Mouse (Mus musculus): ENCODE data around the gene Zbtb21. TPM values are rescaled to one million over a fixed set of nuclear protein-coding genes. Genes with fewer than 3 reads are reported as not detected.
"Not testable (repeated sequence)": the region's sequence is repeated elsewhere in the genome, so short reads cannot be mapped to it uniquely, and the experiment has no call there.

The Zbtb21 gene
- 15.9 and 16.2 TPM in 2 replicates for polyA plus RNA-seq (2014; fragmentation: Nextera tagmentation; extraction: Ambion mirVana)

DNA sequence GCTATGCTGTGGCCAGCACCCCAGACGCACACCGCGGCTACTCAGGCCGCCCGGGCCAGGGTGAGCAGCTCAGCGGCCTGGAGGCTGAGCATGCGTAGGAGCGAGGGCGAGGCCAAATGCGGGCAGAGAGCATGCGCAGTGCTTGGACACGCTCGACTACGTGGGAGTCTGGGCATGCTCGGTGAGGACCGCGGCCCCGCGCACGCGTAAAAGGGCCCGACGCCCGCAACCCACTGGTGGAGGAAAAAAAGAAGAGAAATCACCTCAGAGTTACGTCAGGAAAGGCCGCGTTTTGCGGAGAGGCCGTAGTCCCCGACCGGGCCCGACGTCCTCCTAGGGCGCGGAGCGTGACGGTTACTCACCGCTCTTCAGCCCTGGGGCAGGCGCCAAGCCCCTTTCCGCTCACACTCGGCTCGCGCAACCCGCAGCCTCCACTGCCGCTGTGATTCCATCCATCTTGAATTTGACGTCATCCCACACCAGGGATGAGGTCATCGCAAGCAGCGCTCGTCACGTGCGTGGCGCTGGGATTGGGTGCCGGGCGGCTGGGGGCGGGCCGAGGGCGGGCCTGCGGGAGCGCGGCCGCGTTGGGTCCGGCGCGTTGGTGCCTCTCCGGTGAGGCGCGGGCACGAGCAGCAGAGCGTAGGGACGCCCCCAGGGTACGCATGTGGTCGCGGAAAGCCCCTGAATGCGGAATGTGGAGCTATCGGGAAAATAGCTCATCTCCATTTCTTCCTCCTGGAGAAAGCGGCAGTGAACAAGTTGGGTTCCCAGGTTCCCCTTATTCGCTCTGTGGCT, at the start of gene Zbtb21, which contains the start of gene C2cd2:
Zbtb21 (minus strand) TSS at position 472 of the 798 bp plus-strand sequence.
C2cd2 (minus strand) TSS at position 448 of the 798 bp plus-strand sequence.
- WGBS: under 1% methylated on average over 77 of the region's 78 CpGs
- ATAC-seq (ENCODE audit: insufficient number of reproducible peaks, low FRiP score, low TSS enrichment, low read depth): peak; percentile 99

DNA sequence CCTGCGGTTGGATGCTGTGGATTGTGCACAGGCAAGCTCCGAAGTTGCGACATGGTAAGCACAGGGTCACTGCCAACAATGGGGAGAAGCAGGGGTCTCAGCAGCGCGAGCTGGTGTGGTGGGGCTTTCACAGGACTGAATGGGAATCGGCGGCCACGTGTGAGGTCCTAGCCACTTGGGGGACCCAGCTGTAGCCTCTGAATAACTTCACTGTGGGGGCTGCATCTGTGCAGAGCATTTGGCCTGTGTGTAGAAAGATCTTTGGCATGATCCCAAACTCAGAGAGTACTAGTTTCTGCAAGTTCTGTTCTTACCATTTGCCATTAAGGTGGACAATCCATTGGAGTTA, 34.9 kb upstream of the Zbtb21 start:
- not testable (repeated sequence) for H3K27ac ChIP-seq (replicated peaks; ENCODE audit: low read depth, low read length); H3K27me3 ChIP-seq (ENCODE audit: control insufficient read depth, insufficient read depth, low read length); ATAC-seq (ENCODE audit: insufficient number of reproducible peaks, low FRiP score, low TSS enrichment, low read depth); H3K9me3 ChIP-seq (ENCODE audit: control insufficient read depth, low read length); H3K36me3 ChIP-seq (ENCODE audit: control insufficient read depth, insufficient read depth, low read length); H3K4me1 ChIP-seq (ENCODE audit: control insufficient read depth, insufficient read depth, low read length)
- peak overlapping the region; percentile 55 for H3K4me2 ChIP-seq (ENCODE audit: low read depth, severe bottlenecking)
- peak overlapping the region; percentile 47 for H3K9ac ChIP-seq (ENCODE audit: low read length)
- WGBS: 0% methylated on average over 8 of the region's 8 CpGs
- H3K4me3 ChIP-seq (ENCODE audit: low read depth, low read length): peak overlapping the region; percentile 44
- peak; percentile 30 for DNase-seq (ENCODE audit: low spot score)

More for the DNA sequence above, at the start of gene Zbtb21, which contains the start of gene C2cd2:
- H3K9ac ChIP-seq (ENCODE audit: low read length): peak within 1 kb of the TSS; percentile 83
- H3K27me3 ChIP-seq (ENCODE audit: control insufficient read depth, insufficient read depth, low read length): no peaks in the 10 kb centered on the region
- no peaks in the 10 kb centered on the region for H3K36me3 ChIP-seq (ENCODE audit: control insufficient read depth, insufficient read depth, low read length)
- H3K27ac ChIP-seq (replicated peaks; ENCODE audit: low read depth, low read length): peak within 1 kb of the TSS; percentile 89
- no peaks in the 10 kb centered on the region for H3K9me3 ChIP-seq (ENCODE audit: control insufficient read depth, low read length)
- H3K4me1 ChIP-seq (ENCODE audit: control insufficient read depth, insufficient read depth, low read length): 0 out of 2 replicates have a peak, but pooled peaks cover 5% of the 10 kb centered on the region
- H3K4me3 ChIP-seq (ENCODE audit: low read depth, low read length): peak within 1 kb of the TSS; percentile 73
- DNase-seq (ENCODE audit: low spot score): peak; percentile 95
- H3K4me2 ChIP-seq (ENCODE audit: low read depth, severe bottlenecking): peak within 1 kb of the TSS; percentile 91

DNA sequence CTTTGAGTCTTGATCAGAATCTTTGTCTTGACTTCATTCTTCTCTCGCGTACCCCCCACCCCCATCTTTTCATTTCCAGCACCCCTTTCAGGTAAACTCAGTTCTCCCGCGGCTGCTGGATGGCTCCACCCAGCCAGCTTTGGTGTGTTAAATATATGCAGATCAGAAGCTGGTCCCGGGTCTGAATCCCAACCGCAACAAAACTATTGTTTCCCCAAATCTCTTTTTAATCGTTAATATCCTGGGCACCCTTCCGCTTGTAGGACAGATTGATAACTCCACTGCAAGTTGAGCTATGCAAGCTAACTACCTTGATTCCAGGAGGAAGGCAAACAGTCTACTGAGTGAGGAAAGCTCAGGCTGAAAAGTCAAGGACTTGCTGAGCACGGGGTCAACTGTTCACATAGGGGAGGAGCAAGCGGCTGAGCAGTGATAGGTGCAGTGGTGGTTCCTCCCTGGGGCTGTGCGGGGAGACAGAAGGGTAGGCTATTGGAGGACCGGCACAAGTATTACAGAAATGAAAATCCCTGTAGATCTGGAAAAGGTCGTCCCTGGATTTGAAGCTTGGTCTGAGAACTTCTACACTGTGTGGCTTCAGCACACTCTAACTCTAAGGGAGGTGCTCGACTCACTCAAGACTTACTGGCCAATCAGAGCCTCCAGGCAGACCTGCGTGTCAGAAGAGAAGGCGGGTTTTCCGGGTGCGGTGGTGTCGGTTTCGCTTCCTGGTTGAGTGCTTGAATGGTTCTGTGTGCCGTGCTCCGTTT, 34.4 kb upstream of the Zbtb21 start, which contains the start of gene B230307C23Rik:
B230307C23Rik (plus strand) TSS at position 700 of the 767 bp plus-strand sequence.
- DNase-seq (ENCODE audit: low spot score) (peak; percentile 84), ATAC-seq (ENCODE audit: insufficient number of reproducible peaks, low FRiP score, low TSS enrichment, low read depth) (peak; percentile 98)
- peaks cover 2% of the 10 kb centered on the region; the same call in 1 of the 2 replicates for H3K36me3 ChIP-seq (ENCODE audit: control insufficient read depth, insufficient read depth, low read length)
- WGBS: 3% methylated on average over 22 of the region's 22 CpGs
- H3K9ac ChIP-seq (ENCODE audit: low read length): peak within 1 kb of the TSS; percentile 47
- H3K27me3 ChIP-seq (ENCODE audit: control insufficient read depth, insufficient read depth, low read length): no peaks in the 10 kb centered on the region
- H3K27ac ChIP-seq (replicated peaks; ENCODE audit: low read depth, low read length): no peak within 1 kb of the TSS
- H3K9me3 ChIP-seq (ENCODE audit: control insufficient read depth, low read length): no peaks in the 10 kb centered on the region
- peak within 1 kb of the TSS; percentile 55 for H3K4me2 ChIP-seq (ENCODE audit: low read depth, severe bottlenecking)
- 0 out of 2 replicates have a peak, but pooled peaks cover 4% of the 10 kb centered on the region for H3K4me1 ChIP-seq (ENCODE audit: control insufficient read depth, insufficient read depth, low read length)
- peak within 1 kb of the TSS; percentile 44 for H3K4me3 ChIP-seq (ENCODE audit: low read depth, low read length)

DNA sequence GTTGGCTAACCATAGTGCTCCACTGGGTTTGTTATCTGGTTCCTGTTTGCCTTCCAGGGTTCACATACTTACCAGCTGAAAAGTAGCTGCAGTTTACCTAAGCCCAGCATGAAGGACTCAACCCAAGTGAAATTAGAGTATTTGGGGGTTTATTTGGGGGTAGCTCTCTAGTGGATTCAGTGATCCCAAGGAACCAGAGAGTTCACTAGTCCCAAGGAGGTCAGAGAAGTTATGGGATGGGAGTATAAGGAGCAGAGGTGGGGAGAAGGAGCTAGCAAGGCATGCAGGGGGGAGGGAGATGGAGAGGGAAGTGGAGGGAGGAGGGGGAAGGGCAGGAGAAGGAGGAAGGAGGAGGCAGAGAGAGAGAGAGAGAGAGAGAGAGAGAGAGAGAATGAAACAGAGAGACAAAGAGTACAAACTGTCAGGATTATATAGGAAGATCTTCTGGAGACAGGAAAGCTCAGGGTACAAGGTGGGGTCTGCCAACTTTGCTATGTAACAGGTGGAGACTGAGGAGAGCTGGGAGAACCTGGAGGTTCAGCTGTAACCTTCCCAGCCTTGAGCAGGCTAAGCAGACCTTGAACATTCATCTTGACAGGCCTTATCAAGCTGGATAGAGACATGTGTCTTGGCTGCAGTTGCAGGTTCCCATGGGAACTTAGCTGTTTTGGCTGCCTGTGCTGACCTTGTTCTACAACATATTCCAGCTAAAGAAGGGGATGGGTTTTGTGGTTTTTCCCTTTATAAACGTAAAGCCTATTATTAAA, 33.6 kb upstream of the Zbtb21 start:
- ATAC-seq (ENCODE audit: insufficient number of reproducible peaks, low FRiP score, low TSS enrichment, low read depth) (no peak), DNase-seq (ENCODE audit: low spot score) (no peak)
- Histone ChIP-seq H3K4me1 (ENCODE audit: control insufficient read depth, insufficient read depth, low read length) (0 out of 2 replicates have a peak, but pooled peaks cover 4% of the 10 kb centered on the region), H3K27me3 (ENCODE audit: control insufficient read depth, insufficient read depth, low read length) (no peaks in the 10 kb centered on the region), H3K9me3 (ENCODE audit: control insufficient read depth, low read length) (no peaks in the 10 kb centered on the region), H3K9ac (ENCODE audit: low read length) (no peak overlapping the region), H3K4me2 (ENCODE audit: low read depth, severe bottlenecking) (peak overlapping the region; percentile 55; the same call in 1 of the 2 replicates), H3K27ac (replicated peaks; ENCODE audit: low read depth, low read length) (no peak overlapping the region), H3K36me3 (ENCODE audit: control insufficient read depth, insufficient read depth, low read length) (peaks cover 2% of the 10 kb centered on the region; the same call in 1 of the 2 replicates), H3K4me3 (ENCODE audit: low read depth, low read length) (peak overlapping the region; percentile 44; the same call in 1 of the 2 replicates)
- WGBS: 25% methylated on average over 1 of the region's 1 CpGs

DNA sequence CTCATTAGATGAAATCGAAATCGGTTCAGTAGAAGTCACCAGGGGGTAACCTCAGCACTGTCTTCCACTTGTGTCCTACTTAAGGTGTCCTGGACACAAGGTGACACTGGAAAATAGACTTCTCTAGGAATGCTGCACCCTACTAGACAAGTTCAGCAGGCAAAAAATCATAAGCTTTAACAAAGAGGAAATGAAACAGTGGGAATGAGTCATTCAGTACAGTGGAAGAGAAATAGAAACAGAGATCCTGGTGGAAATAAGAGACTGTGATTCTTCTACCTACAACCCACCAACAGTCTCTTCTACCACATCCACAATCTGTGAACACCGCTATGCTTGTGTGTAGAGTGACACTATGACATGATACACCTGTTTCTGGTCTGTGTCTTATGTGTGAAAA, 30.1 kb upstream of the Zbtb21 start:
- ATAC-seq (ENCODE audit: insufficient number of reproducible peaks, low FRiP score, low TSS enrichment, low read depth); H3K36me3 ChIP-seq (ENCODE audit: control insufficient read depth, insufficient read depth, low read length); H3K4me1 ChIP-seq (ENCODE audit: control insufficient read depth, insufficient read depth, low read length); H3K9ac ChIP-seq (ENCODE audit: low read length); H3K27ac ChIP-seq (replicated peaks; ENCODE audit: low read depth, low read length); DNase-seq (ENCODE audit: low spot score); H3K4me3 ChIP-seq (ENCODE audit: low read depth, low read length); H3K27me3 ChIP-seq (ENCODE audit: control insufficient read depth, insufficient read depth, low read length); H3K4me2 ChIP-seq (ENCODE audit: low read depth, severe bottlenecking); H3K9me3 ChIP-seq (ENCODE audit: control insufficient read depth, low read length): not testable (repeated sequence)
- 77% methylated on average over 3 of the region's 3 CpGs for WGBS

DNA sequence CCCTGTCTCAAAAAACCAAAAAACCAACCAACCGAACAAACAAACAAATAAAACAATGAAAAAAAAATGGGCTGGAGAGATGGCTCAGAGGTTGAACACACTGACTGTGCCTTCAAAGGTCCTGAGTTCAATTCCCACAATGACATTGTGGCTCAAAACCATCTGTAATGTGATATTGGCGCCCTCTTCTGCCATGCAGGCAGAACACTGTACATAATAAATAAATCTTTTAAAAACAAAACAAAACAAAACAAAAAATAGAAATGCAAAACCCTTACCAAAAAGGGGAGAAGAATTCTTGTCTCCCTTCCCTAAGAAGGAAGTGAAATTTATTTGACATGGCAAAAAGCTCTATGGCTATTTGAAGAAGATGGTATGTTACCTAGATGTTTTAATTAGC, 29.1 kb upstream of the Zbtb21 start:
- ATAC-seq (ENCODE audit: insufficient number of reproducible peaks, low FRiP score, low TSS enrichment, low read depth) (no peak), DNase-seq (ENCODE audit: low spot score) (no peak)
- no peaks in the 10 kb centered on the region for H3K9me3 ChIP-seq (ENCODE audit: control insufficient read depth, low read length)
- H3K4me3 ChIP-seq (ENCODE audit: low read depth, low read length): no peak overlapping the region
- no peak overlapping the region for H3K27ac ChIP-seq (replicated peaks; ENCODE audit: low read depth, low read length)
- no peak overlapping the region for H3K4me2 ChIP-seq (ENCODE audit: low read depth, severe bottlenecking)
- no peaks in the 10 kb centered on the region for H3K27me3 ChIP-seq (ENCODE audit: control insufficient read depth, insufficient read depth, low read length)
- no peaks in the 10 kb centered on the region for H3K36me3 ChIP-seq (ENCODE audit: control insufficient read depth, insufficient read depth, low read length)
- H3K9ac ChIP-seq (ENCODE audit: low read length): no peak overlapping the region
- 71% methylated on average over 2 of the region's 2 CpGs for WGBS
- H3K4me1 ChIP-seq (ENCODE audit: control insufficient read depth, insufficient read depth, low read length): no peaks in the 10 kb centered on the region

DNA sequence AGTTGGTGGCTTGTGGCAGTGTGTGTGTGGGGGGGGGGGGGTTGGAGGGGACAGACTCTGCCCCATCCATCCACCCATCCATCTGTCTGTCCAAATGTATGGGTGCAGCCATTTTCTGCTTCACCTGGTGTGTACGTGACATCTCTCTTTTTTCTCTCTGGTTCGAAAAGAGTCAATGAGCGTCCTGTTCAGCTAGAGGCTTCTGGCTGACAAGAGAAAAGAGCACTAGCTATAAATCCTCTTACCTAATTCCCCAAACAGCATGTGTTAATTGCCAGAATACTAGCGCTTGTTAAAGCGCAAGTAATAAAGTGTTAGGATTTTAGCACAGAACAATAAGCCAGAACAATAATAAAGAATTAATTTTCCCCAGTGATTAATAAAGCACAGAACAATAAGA, 22.2 kb upstream of the Zbtb21 start:
- H3K27ac ChIP-seq (replicated peaks; ENCODE audit: low read depth, low read length): no peak overlapping the region
- H3K27me3 ChIP-seq (ENCODE audit: control insufficient read depth, insufficient read depth, low read length): no peaks in the 10 kb centered on the region
- H3K4me3 ChIP-seq (ENCODE audit: low read depth, low read length): no peak overlapping the region
- H3K4me1 ChIP-seq (ENCODE audit: control insufficient read depth, insufficient read depth, low read length): no peaks in the 10 kb centered on the region
- DNase-seq (ENCODE audit: low spot score) (no peak), ATAC-seq (ENCODE audit: insufficient number of reproducible peaks, low FRiP score, low TSS enrichment, low read depth) (no peak)
- WGBS: 61% methylated on average over 5 of the region's 5 CpGs
- no peak overlapping the region for H3K4me2 ChIP-seq (ENCODE audit: low read depth, severe bottlenecking)
- H3K36me3 ChIP-seq (ENCODE audit: control insufficient read depth, insufficient read depth, low read length): no peaks in the 10 kb centered on the region
- H3K9me3 ChIP-seq (ENCODE audit: control insufficient read depth, low read length): no peaks in the 10 kb centered on the region
- H3K9ac ChIP-seq (ENCODE audit: low read length): no peak overlapping the region

DNA sequence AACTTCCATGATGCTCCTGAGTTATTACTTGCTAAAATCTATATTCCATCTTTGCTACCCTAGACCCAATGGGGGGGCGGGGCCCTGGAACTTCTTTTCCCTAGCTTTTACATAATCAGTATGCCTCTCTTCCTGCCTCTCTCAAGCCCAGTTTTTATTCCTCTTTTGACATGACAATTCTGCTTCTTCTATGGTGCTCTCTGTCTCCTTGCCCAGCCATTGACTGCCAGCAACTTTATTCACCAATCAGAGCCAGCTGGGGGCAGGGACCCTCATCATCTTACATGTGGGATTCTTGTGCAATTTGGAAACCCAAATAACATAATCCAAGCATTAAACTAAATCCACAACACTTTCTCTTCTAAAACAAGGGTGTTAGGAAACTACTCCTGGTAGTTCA, 18.9 kb upstream of the Zbtb21 start:
- Histone ChIP-seq H3K4me1 (ENCODE audit: control insufficient read depth, insufficient read depth, low read length) (no peaks in the 10 kb centered on the region), H3K9ac (ENCODE audit: low read length) (no peak overlapping the region), H3K4me2 (ENCODE audit: low read depth, severe bottlenecking) (no peak overlapping the region), H3K9me3 (ENCODE audit: control insufficient read depth, low read length) (no peaks in the 10 kb centered on the region), H3K4me3 (ENCODE audit: low read depth, low read length) (no peak overlapping the region), H3K27me3 (ENCODE audit: control insufficient read depth, insufficient read depth, low read length) (no peaks in the 10 kb centered on the region), H3K27ac (replicated peaks; ENCODE audit: low read depth, low read length) (no peak overlapping the region), H3K36me3 (ENCODE audit: control insufficient read depth, insufficient read depth, low read length) (no peaks in the 10 kb centered on the region)
- no peak for ATAC-seq (ENCODE audit: insufficient number of reproducible peaks, low FRiP score, low TSS enrichment, low read depth)
- no peak for DNase-seq (ENCODE audit: low spot score)
- 88% methylated on average over 1 of the region's 1 CpGs for WGBS
